Mouse (Mus musculus): ENCODE data around the gene Hoxa4. TPM values are rescaled to one million over a fixed set of nuclear protein-coding genes. Genes with fewer than 3 reads are reported as not detected.

Gene Hoxa4
- polyA plus RNA-seq, 1 experiment = not detected

DNA sequence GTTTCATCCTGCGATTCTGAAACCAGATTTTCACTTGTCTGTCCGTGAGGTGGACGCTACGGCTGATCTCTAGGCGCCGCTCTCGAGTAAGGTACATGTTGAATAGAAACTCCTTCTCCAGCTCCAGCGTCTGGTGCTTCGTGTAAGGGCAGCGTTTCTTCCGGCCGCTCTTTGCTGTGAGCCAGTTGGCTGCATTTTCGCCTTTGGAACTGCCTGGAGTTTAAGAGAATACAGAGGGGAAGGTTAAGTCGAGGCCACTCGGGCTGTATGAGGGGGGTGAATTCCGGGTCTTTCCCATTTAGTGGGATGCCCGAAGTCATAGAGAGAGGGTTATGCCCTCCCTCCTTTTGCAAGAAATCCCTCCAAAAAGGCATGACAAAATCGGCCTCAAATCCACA lies 41.0 kb upstream of the Hoxa4 start:
- TF ChIP-seq GATA1 (IDR thresholded peaks at IDR 0.05; ENCODE audit: low read length) = no peak

- TF ChIP-seq GATA1 (IDR thresholded peaks at IDR 0.05; ENCODE audit: low read length) = no peak
Observed at GRCm38 (mm10) chr6:52231885-52232567, 40.5 kb upstream of the Hoxa4 start.

- no peak for TF ChIP-seq GATA1 (IDR thresholded peaks at IDR 0.05; ENCODE audit: low read length)
Observed at GRCm38 (mm10) chr6:52230516-52231165, 39.1 kb upstream of the Hoxa4 start, which contains the start of gene Hoxa9. Gene Hoxa9 (minus strand): TSS chr6:52231089.

- TF ChIP-seq GATA1 (IDR thresholded peaks at IDR 0.05; ENCODE audit: low read length) = no peak
Observed at GRCm38 (mm10) chr6:52229558-52230416, 38.2 kb upstream of the Hoxa4 start.

DNA sequence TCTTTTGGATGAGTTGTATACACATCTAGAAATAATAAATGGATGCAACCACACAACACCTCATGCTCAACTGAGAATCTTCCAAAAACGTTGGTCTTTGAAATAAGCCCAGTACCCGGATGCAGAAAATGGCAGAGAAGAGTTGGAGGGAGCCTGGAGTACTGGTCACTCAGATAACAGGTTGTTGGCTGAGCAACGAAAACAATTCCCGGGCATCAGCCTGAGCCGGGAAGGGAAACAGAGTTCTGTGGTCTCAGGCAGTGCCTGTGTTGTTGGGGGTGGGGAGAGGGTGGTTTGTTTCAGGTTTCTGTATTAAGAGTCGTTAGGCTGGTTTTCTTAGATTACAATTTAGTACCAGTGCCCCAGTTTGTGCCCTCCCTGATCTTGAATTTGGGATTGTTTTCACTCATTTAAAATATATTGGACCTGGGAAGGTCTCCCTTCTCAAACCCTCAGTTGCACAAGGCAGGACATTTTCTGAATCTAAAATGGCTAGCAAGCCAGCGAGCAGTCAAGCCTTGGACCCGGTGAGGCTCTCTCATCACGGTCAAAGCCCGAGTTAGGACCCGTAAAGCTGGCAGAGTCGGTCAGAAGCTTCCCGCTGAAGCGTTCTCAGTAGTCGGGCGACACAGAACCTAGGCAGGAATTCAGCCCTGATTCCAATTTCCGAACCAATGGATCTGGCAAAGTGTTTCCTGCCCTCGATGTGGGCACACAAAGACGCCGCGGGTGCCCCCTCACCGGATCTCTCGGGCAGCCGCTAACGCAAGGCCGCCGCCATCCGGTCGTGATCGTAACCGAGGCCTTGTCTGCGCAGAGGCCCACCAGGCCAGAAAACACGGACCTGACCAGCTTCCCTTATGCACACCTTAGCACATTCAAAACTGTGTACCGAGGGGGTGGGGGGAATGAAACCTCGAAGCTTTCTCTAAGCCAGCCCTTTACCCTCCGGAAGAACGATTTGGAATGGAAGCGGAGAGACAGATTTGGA lies 37.2 kb upstream of the Hoxa4 start:
- no peak for TF ChIP-seq GATA1 (IDR thresholded peaks at IDR 0.05; ENCODE audit: low read length)

- TF ChIP-seq GATA1 (IDR thresholded peaks at IDR 0.05; ENCODE audit: low read length) = no peak
Observed at GRCm38 (mm10) chr6:52227470-52228222, 36.1 kb upstream of the Hoxa4 start.

GRCm38 (mm10) chr6:52226569-52227257 lies 35.2 kb upstream of the Hoxa4 start:
- no peak for TF ChIP-seq GATA1 (IDR thresholded peaks at IDR 0.05; ENCODE audit: low read length)

DNA sequence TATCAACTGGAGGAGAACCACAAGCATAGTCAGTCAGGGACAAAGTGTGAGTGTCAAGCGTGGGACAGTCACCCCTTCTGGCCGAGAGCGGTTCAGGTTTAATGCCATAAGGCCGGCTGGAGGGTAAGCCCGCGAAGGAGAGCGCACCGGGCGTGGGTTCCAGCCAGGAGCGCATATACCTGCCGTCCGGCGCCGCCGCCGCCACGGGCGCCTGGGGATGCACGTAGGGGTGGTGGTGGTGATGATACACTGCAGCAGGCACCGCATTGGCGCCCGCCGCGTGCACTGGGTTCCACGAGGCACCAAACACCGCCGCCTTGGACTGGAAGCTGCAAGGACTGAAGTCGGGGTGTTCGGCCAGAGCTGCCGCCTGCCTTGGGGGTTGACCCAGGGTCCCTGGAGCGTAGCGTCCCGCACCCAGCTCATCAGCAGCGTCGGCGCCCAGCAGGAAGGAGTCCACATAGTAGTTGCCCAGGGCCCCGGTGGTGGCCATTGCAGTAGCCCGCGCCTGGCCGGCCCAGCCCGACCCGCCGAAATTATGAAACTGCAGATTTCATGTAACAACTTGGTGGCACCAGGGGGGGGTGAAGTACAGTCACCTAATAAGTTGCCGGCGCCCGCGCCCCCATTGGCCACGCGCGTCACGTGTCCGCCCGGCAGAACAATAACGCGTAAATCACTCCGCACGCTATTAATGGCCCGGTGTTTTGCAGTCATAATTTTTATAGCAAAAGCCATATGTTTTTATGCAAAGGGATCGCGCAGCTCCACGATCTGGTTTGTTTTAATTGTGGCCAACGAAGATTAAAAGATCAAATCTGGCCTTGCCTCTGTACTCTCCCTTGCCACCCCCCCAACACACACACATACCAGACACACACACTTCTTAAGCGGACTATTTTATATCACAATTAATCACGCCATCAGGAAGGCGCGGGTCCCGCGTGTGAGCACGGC lies 34.3 kb upstream of the Hoxa4 start:
- no peak for TF ChIP-seq GATA1 (IDR thresholded peaks at IDR 0.05; ENCODE audit: low read length)

- no peak for TF ChIP-seq GATA1 (IDR thresholded peaks at IDR 0.05; ENCODE audit: low read length)
Observed at GRCm38 (mm10) chr6:52224895-52225611, 33.5 kb upstream of the Hoxa4 start.

GRCm38 (mm10) chr6:52223939-52224760 lies 32.6 kb upstream of the Hoxa4 start:
- TF ChIP-seq GATA1 (IDR thresholded peaks at IDR 0.05; ENCODE audit: low read length) = no peak

DNA sequence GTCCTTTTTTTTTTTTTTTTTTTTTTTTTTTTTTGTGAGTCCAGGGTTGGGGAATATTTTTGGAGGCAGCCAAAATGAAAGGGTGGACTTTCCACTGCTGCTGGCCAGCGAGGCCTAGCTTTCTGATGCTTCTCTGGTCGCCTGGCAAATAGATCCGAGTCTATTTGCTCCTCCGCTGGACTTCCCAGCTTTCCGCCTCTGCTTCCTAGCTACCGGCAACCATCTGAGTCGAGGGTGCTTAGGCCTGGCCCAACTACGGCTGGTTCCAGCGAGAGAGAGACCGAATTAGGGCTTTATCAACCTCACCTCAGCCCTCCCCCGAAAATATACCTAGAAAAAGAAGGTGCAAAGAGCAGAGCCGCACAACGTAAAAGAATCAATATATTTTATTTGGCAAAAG lies 31.2 kb upstream of the Hoxa4 start:
- no peak for TF ChIP-seq GATA1 (IDR thresholded peaks at IDR 0.05; ENCODE audit: low read length)

Data from G1E-ER4 (cell line).